Mouse (Mus musculus) left cerebral cortex, adult 6 months (tissue): Measurements from ENCODE around the gene Tmem242. TPM values are rescaled to one million over a fixed set of nuclear protein-coding genes. Genes with fewer than 3 reads are reported as not detected.

ENCODE experiments used
- long read RNA-seq, 2 experiments: library from polyadenylated mRNA; unstranded; transcript quantifications; one replicate each; pipeline ENCODE4 v2.0.0; 2019 to 2020
- polyA plus RNA-seq: library from polyadenylated mRNA; unstranded; fragments of <200 nt; fragmentation: Nextera tagmentation; gene quantifications from 2 replicates; pipeline ENCODE4 v1.2.3, GENCODE M21; 2021

The Tmem242 gene
- polyA plus RNA-seq: 92.7 and 98.3 TPM in 2 replicates
- long read RNA-seq, experiment 1, transcript Tmem242-201 (4 exons, 948 nt): major isoform, 52 of 61 reads
- long read RNA-seq, experiment 1, partial matches to known transcripts: 2 of 61 reads
- long read RNA-seq, experiment 1, other reads (novel, unspliced or antisense): 6 of 61 reads
- long read RNA-seq, experiment 2, transcript Tmem242-201 (4 exons, 948 nt): major isoform, 63 of 70 reads
- long read RNA-seq, experiment 2, partial matches to known transcripts: 5 of 70 reads
- long read RNA-seq, experiment 2, other reads (novel, unspliced or antisense): 2 of 70 reads

DNA sequence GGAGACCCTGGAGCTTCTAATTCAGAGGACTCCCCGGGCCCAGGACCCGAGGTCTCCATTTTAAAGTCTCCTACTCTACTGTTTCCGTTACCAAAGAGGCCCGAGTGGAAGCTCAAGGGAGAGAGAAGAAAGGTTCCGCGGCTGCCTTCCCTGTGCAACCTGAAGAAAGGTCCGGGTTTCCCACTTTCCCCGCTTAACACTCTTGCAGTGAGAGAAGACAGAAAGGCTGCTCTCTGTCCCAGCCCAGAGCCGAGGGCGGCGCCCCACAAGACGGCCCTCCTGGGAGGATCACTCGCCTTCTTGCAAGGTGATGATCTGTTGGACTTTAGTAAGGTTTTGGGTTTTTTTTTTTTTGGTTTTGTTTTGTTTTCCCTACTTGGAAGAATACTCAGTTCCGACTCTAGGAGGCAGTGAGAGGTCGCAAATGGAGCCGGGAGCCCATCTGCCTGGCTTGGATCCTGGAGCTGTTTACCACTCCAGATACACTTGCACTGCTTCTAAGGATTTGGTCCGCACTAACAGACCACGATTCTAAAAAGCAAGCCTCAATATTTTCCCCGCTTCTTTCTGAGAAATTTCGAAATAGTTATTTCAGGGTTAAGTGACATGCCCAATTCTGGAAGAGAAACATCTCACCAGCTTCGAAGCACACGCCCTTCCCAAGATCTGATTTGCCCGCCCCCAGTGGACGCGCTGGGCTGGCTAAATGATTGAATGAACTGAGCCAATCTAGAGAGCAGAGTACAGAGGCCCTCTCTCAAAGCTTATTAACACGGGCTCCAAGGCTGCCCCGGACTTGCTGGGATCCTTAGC lies at the start of gene Tmem242:
Tmem242 (minus strand) TSS at position 101 of the 813 bp plus-strand sequence.

DNA sequence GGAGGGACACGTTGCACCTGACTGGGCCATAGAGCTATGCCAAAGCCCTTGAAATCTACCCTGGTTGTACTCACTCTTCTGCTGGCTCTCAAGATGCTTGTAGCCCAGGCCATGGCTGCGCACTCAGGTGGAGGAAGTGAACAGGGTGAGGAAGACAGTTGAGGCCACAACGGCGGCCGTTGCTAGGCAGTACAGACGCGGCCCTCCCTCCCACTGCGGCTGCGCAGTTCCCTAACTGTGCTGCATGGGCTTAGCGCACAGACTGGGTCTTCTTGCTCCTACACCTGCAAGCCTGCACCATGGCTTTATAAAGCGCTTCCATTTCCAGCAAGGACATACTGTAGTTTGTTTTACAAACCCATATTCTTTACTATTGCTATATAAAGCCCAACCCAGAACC lies 21.5 kb downstream of the Tmem242 start, which contains the start of gene Ldhal6b:
Ldhal6b (minus strand) TSS at position 223 of the 400 bp plus-strand sequence.

Other genes starting within 250 kb of the Tmem242 start
- gene Ldhal6b, start 21.5 kb downstream of the Tmem242 start, polyA plus RNA-seq: not detected in 2 replicates
- 7.4 and 19.0 TPM in 2 replicates for gene Zdhhc14, start 52.3 kb upstream of the Tmem242 start, polyA plus RNA-seq